ENCODE assay signal across 8 mouse cellular contexts in the genomic region with DNA sequence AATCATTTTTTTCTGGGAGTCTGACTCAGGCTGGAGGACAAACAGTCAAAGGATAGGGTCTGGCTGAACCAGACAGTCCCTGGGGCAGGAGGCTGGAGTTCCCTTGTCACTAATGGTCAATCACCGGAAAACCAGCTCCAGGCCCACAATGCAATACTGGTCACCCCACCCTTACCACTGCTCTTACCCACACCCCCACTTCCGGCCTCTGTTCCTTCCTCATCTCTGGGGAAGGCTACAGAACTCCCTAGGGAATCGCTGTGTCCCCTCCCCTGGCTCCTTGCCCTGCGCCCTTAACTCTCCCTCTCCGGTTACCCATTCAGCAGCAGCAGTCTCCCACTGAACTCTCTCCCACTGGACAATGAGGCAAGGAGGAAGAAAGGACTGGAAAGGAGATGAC. TPM values are rescaled to one million over a fixed set of nuclear protein-coding genes. Genes with fewer than 3 reads are reported as not detected.
DNase-seq lines count a peak whose midpoint lies in the region; ATAC-seq and TF ChIP-seq lines count a peak whose summit lies in the region.
"Had no signal": no experiment of that assay in that cellular context is flagged by ENCODE, and none has a peak within 500 bp of the region (broad histone marks: within the 10 kb centered on the region; RNA-seq: fewer than 3 reads in every experiment).

No protein-coding gene starts in this region.

- no peak for ATAC-seq in embryonic facial prominence, embryonic 15.5 days (ENCODE audit: insufficient number of reproducible peaks, low FRiP score, low TSS enrichment, low read depth)
- ATAC-seq in limb, embryonic 12.5 days (ENCODE audit: insufficient number of reproducible peaks, insufficient read depth, low FRiP score, low TSS enrichment, low read depth) = no peak
- 0 out of 2 replicates have a peak, but pooled peaks have one; percentile 26 for ATAC-seq in midbrain, embryonic 11.5 days (ENCODE audit: low FRiP score)

- no peaks in the 10 kb centered on the region for H3K27me3 ChIP-seq in ES-Bruce4 (ENCODE audit: control insufficient read depth, insufficient read depth, low read length, poor library complexity, severe bottlenecking)
- no peaks in the 10 kb centered on the region for H3K27me3 ChIP-seq in embryonic facial prominence, embryonic 15.5 days
- H3K27me3 ChIP-seq in limb, embryonic 12.5 days = no peaks in the 10 kb centered on the region
- H3K27me3 ChIP-seq in midbrain, embryonic 11.5 days (ENCODE audit: control insufficient read depth, insufficient read depth, low read length) = no peaks in the 10 kb centered on the region

- H3K27ac ChIP-seq in ES-Bruce4 (ENCODE audit: insufficient read depth, low read length) = peak overlapping the region; percentile 86
- peak overlapping the region; percentile 79 for H3K27ac ChIP-seq in embryonic facial prominence, embryonic 15.5 days (replicated peaks)
- H3K27ac ChIP-seq in limb, embryonic 12.5 days = peak overlapping the region; percentile 3; the same call in 1 of the 2 replicates
- H3K27ac ChIP-seq in midbrain, embryonic 11.5 days (ENCODE audit: low read depth, low read length) = no peak overlapping the region

- H3K4me3 ChIP-seq in ES-Bruce4 (ENCODE audit: low read depth, low read length) = peak overlapping the region; percentile 53
- H3K4me3 ChIP-seq in embryonic facial prominence, embryonic 15.5 days (replicated peaks) = peak overlapping the region; percentile 11; the same call in 1 of the 2 replicates
- H3K4me3 ChIP-seq in limb, embryonic 12.5 days (replicated peaks) = no peak overlapping the region
- no peak overlapping the region for H3K4me3 ChIP-seq in midbrain, embryonic 11.5 days (ENCODE audit: low read depth, low read length)

- no peak for TF ChIP-seq CTCF in ES-Bruce4 (IDR thresholded peaks at IDR 0.05; ENCODE audit: low read depth, low read length)

- peak; percentile 67 for DNase-seq in adrenal gland, postnatal 10 days
- DNase-seq in heart, postnatal 36 days = peak; percentile 85
- peak; percentile 89 for DNase-seq in midbrain, embryonic 11.5 days (ENCODE audit: low spot score, missing footprints)
- DNase-seq in frontal cortex, postnatal 14 days (ENCODE audit: low spot score in 2 of 2) = no peak

- no peaks in the 10 kb centered on the region for H3K36me3 ChIP-seq in ES-Bruce4 (ENCODE audit: control insufficient read depth, insufficient read depth, low read length, poor library complexity, severe bottlenecking)
- H3K36me3 ChIP-seq in embryonic facial prominence, embryonic 15.5 days = no peaks in the 10 kb centered on the region
- H3K36me3 ChIP-seq in limb, embryonic 12.5 days = no peaks in the 10 kb centered on the region
- no peaks in the 10 kb centered on the region for H3K36me3 ChIP-seq in midbrain, embryonic 11.5 days (ENCODE audit: control insufficient read depth, insufficient read depth, low read length)

- peaks cover 2% of the 10 kb centered on the region for H3K4me1 ChIP-seq in ES-Bruce4 (ENCODE audit: control insufficient read depth, insufficient read depth, low read length)
- H3K4me1 ChIP-seq in embryonic facial prominence, embryonic 15.5 days = peaks cover 34% of the 10 kb centered on the region
- peaks cover 29% of the 10 kb centered on the region for H3K4me1 ChIP-seq in limb, embryonic 12.5 days (replicated peaks)
- peaks cover 10% of the 10 kb centered on the region for H3K4me1 ChIP-seq in midbrain, embryonic 11.5 days (ENCODE audit: control insufficient read depth, insufficient read depth, low read length)

- intact Hi-C loops in heart, postnatal 36 days (cut with DNase I) = loop anchor here (2.0 kb wide), 1 partner anchor 16 kb away; no protein-coding TSS in a partner anchor

- 0 out of 2 replicates have a peak, but pooled peaks have one; percentile 34 for TF ChIP-seq EP300 in ES-Bruce4 (IDR thresholded peaks at IDR 0.05; ENCODE audit: insufficient read depth, low read depth, low read length)

- TF ChIP-seq POLR2A in ES-Bruce4 (IDR thresholded peaks at IDR 0.05; ENCODE audit: insufficient read depth, low read length) = no peak

- 31% methylated on average over 5 of the region's 5 CpGs for WGBS in embryonic facial prominence, embryonic 15.5 days
- WGBS in limb, embryonic 12.5 days = 30% methylated on average over 5 of the region's 5 CpGs
- 33% methylated on average over 5 of the region's 5 CpGs for WGBS in midbrain, embryonic 11.5 days

- peak overlapping the region; percentile 33 for H3K9ac ChIP-seq in ES-Bruce4 (ENCODE audit: low read depth, poor library complexity, severe bottlenecking)
- H3K9ac ChIP-seq in embryonic facial prominence, embryonic 15.5 days = no peak overlapping the region
- H3K9ac ChIP-seq in limb, embryonic 12.5 days (replicated peaks) = no peak overlapping the region
- 0 out of 2 replicates have a peak overlapping the region, but pooled peaks have one; percentile 33 for H3K9ac ChIP-seq in midbrain, embryonic 11.5 days (ENCODE audit: low read length)

- peak overlapping the region; percentile 46 for H3K4me2 ChIP-seq in embryonic facial prominence, embryonic 15.5 days (replicated peaks)
- peak overlapping the region; percentile 26; the same call in 1 of the 2 replicates for H3K4me2 ChIP-seq in limb, embryonic 12.5 days
- H3K4me2 ChIP-seq in midbrain, embryonic 11.5 days = no peak overlapping the region

- H3K9me3 ChIP-seq in ES-Bruce4 (replicated peaks; ENCODE audit: control insufficient read depth, insufficient read depth, low read length, poor library complexity, severe bottlenecking) = no peaks in the 10 kb centered on the region
- no peaks in the 10 kb centered on the region for H3K9me3 ChIP-seq in embryonic facial prominence, embryonic 15.5 days (replicated peaks)
- no peaks in the 10 kb centered on the region for H3K9me3 ChIP-seq in limb, embryonic 12.5 days
- no peaks in the 10 kb centered on the region for H3K9me3 ChIP-seq in midbrain, embryonic 11.5 days (ENCODE audit: control insufficient read depth, low read length)

RNA-seq across cellular contexts. Expression of a gene that starts 4.0 kb away (rescaled TPM):
- polyA plus RNA-seq in ES-Bruce4 (2011; ENCODE audit: insufficient read depth, insufficient read length, low read depth, missing spikeins) = 0.90 TPM in 1 of 2 replicates, not detected in the other
- not detected for total RNA-seq in adrenal gland, postnatal 10 days (2021)
- polyA plus RNA-seq in embryonic facial prominence, embryonic 15.5 days (2015; fragmentation: Nextera tagmentation; extraction: Ambion mirVana) = not detected in 2 replicates
- not detected for total RNA-seq in heart, postnatal 36 days (2021)
- not detected in 2 replicates for polyA plus RNA-seq in limb, embryonic 12.5 days (2016; fragmentation: Nextera tagmentation; extraction: Ambion mirVana)
- not detected in 2 replicates for polyA plus RNA-seq in midbrain, embryonic 11.5 days (2014; fragmentation: Nextera tagmentation; extraction: Ambion mirVana)
- polyA plus RNA-seq: neural tube, embryonic 11.5 days had no signal

RNA-seq across cellular contexts. Expression of a gene that starts 4.0 kb away (rescaled TPM):
- polyA plus RNA-seq in ES-Bruce4 (2011; ENCODE audit: insufficient read depth, insufficient read length, low read depth, missing spikeins) = not detected in 2 replicates
- total RNA-seq in adrenal gland, postnatal 10 days (2021) = not detected
- not detected in 2 replicates for polyA plus RNA-seq in embryonic facial prominence, embryonic 15.5 days (2015; fragmentation: Nextera tagmentation; extraction: Ambion mirVana)
- not detected for total RNA-seq in heart, postnatal 36 days (2021)
- polyA plus RNA-seq in limb, embryonic 12.5 days (2016; fragmentation: Nextera tagmentation; extraction: Ambion mirVana) = not detected in 2 replicates
- not detected in 2 replicates for polyA plus RNA-seq in midbrain, embryonic 11.5 days (2014; fragmentation: Nextera tagmentation; extraction: Ambion mirVana)
- polyA plus RNA-seq: neural tube, embryonic 11.5 days had no signal

RNA-seq across cellular contexts. Expression of a gene that starts 9.7 kb away (rescaled TPM):
- polyA plus RNA-seq in ES-Bruce4 (2011; ENCODE audit: insufficient read depth, insufficient read length, low read depth, missing spikeins) = 1.1 TPM in 1 of 2 replicates, not detected in the other
- not detected for total RNA-seq in adrenal gland, postnatal 10 days (2021)
- 5.9 and 9.7 TPM in 2 replicates for polyA plus RNA-seq in embryonic facial prominence, embryonic 15.5 days (2015; fragmentation: Nextera tagmentation; extraction: Ambion mirVana)
- not detected for total RNA-seq in heart, postnatal 36 days (2021)
- 0.10 and 0.16 TPM in 2 replicates for polyA plus RNA-seq in limb, embryonic 12.5 days (2016; fragmentation: Nextera tagmentation; extraction: Ambion mirVana)
- not detected in 2 replicates for polyA plus RNA-seq in midbrain, embryonic 11.5 days (2014; fragmentation: Nextera tagmentation; extraction: Ambion mirVana)

RNA-seq across cellular contexts. Expression of a gene that starts 26.0 kb away (rescaled TPM):
- 1.2 and 1.5 TPM in 2 replicates for polyA plus RNA-seq in ES-Bruce4 (2011; ENCODE audit: insufficient read depth, insufficient read length, low read depth, missing spikeins)
- total RNA-seq in adrenal gland, postnatal 10 days (2021) = 10 to 100 TPM; 14.5 to 19.1 TPM
- polyA plus RNA-seq in embryonic facial prominence, embryonic 15.5 days (2015; fragmentation: Nextera tagmentation; extraction: Ambion mirVana) = 3.2 and 3.4 TPM in 2 replicates
- total RNA-seq in heart, postnatal 36 days (2021) = 1 to 10 TPM; 4.6 to 5.1 TPM
- polyA plus RNA-seq in limb, embryonic 12.5 days (2016; fragmentation: Nextera tagmentation; extraction: Ambion mirVana) = 2.6 and 2.8 TPM in 2 replicates
- 1.5 and 1.8 TPM in 2 replicates for polyA plus RNA-seq in midbrain, embryonic 11.5 days (2014; fragmentation: Nextera tagmentation; extraction: Ambion mirVana)

RNA-seq across cellular contexts. Expression of a gene that starts 44.3 kb away (rescaled TPM):
- 4.4 and 4.5 TPM in 2 replicates for polyA plus RNA-seq in ES-Bruce4 (2011; ENCODE audit: insufficient read depth, insufficient read length, low read depth, missing spikeins)
- 10 to 100 TPM; 15.6 to 18.9 TPM for total RNA-seq in adrenal gland, postnatal 10 days (2021)
- 15.6 and 15.9 TPM in 2 replicates for polyA plus RNA-seq in embryonic facial prominence, embryonic 15.5 days (2015; fragmentation: Nextera tagmentation; extraction: Ambion mirVana)
- total RNA-seq in heart, postnatal 36 days (2021) = 10 to 100 TPM in 1 of 2 experiments, 1 to 10 TPM in 1; 9.8 to 10.6 TPM
- 45.2 and 50.7 TPM in 2 replicates for polyA plus RNA-seq in limb, embryonic 12.5 days (2016; fragmentation: Nextera tagmentation; extraction: Ambion mirVana)
- 70.6 and 84.1 TPM in 2 replicates for polyA plus RNA-seq in midbrain, embryonic 11.5 days (2014; fragmentation: Nextera tagmentation; extraction: Ambion mirVana)

Comparison
In these comparisons a context has a peak if more than half of its experiments do, and no peak if none do; other contexts are left out.
1. H3K4me3 ChIP-seq: peak in ES-Bruce4 (single experiment) and embryonic facial prominence, embryonic 15.5 days (single experiment); none in limb, embryonic 12.5 days (single experiment) and midbrain, embryonic 11.5 days (single experiment).
2. H3K9ac ChIP-seq: peak in ES-Bruce4 (single experiment) and midbrain, embryonic 11.5 days (single experiment); none in embryonic facial prominence, embryonic 15.5 days (single experiment) and limb, embryonic 12.5 days (single experiment).
3. DNase-seq: peak in adrenal gland, postnatal 10 days (single experiment), heart, postnatal 36 days (2 of 2) and midbrain, embryonic 11.5 days (single experiment); none in frontal cortex, postnatal 14 days (0 of 2).